Mouse (Mus musculus): ENCODE results near the gene Zfp771. TPM values are rescaled to one million over a fixed set of nuclear protein-coding genes. Genes with fewer than 3 reads are reported as not detected.

The Zfp771 gene
- polyA plus RNA-seq, 1 experiment from 2014 or later = 83.5 TPM

- H3K27ac ChIP-seq (replicated peaks) = no peak overlapping the region
- no peaks in the 10 kb centered on the region for H3K4me1 ChIP-seq
- over 99% methylated on average over 3 of the region's 3 CpGs for WGBS
- H3K4me2 ChIP-seq = no peak overlapping the region
- no peaks in the 10 kb centered on the region for H3K36me3 ChIP-seq
- no peak overlapping the region for H3K9ac ChIP-seq (replicated peaks)
- H3K27me3 ChIP-seq (replicated peaks) = no peaks in the 10 kb centered on the region
- no peaks in the 10 kb centered on the region for H3K9me3 ChIP-seq (replicated peaks)
- ATAC-seq (ENCODE audit: low FRiP score) = no peak
- no peak overlapping the region for H3K4me3 ChIP-seq (replicated peaks)
These were observed 21.0 kb upstream of the Zfp771 start for GRCm38 (mm10) chr7:127223106-127223505.

- Histone ChIP-seq H3K4me2 (no peak overlapping the region), H3K36me3 (no peaks in the 10 kb centered on the region), H3K9me3 (replicated peaks) (no peaks in the 10 kb centered on the region), H3K4me3 (replicated peaks) (no peak overlapping the region), H3K9ac (replicated peaks) (no peak overlapping the region), H3K27ac (replicated peaks) (no peak overlapping the region), H3K4me1 (no peaks in the 10 kb centered on the region), H3K27me3 (replicated peaks) (no peaks in the 10 kb centered on the region)
- WGBS = 91% methylated on average over 6 of the region's 6 CpGs
- ATAC-seq (ENCODE audit: low FRiP score) = no peak
These were observed 20.3 kb upstream of the Zfp771 start for GRCm38 (mm10) chr7:127223515-127224478.

GRCm38 (mm10) chr7:127224616-127225015 lies 19.5 kb upstream of the Zfp771 start:
- 97% methylated on average over 6 of the region's 6 CpGs for WGBS

GRCm38 (mm10) chr7:127225147-127225995 lies 18.7 kb upstream of the Zfp771 start:
- no peak overlapping the region for H3K9ac ChIP-seq (replicated peaks)
- no peak overlapping the region for H3K27ac ChIP-seq (replicated peaks)
- ATAC-seq (ENCODE audit: low FRiP score) = no peak
- H3K27me3 ChIP-seq (replicated peaks) = no peaks in the 10 kb centered on the region
- H3K4me2 ChIP-seq = no peak overlapping the region
- no peaks in the 10 kb centered on the region for H3K9me3 ChIP-seq (replicated peaks)
- no peaks in the 10 kb centered on the region for H3K36me3 ChIP-seq
- WGBS = 89% methylated on average over 11 of the region's 11 CpGs
- peaks cover 11% of the 10 kb centered on the region for H3K4me1 ChIP-seq
- H3K4me3 ChIP-seq (replicated peaks) = no peak overlapping the region

More at GRCm38 (mm10) chr7:127224616-127225015, 19.5 kb upstream of the Zfp771 start:
- Histone ChIP-seq H3K4me2 (no peak overlapping the region), H3K9ac (replicated peaks) (no peak overlapping the region), H3K9me3 (replicated peaks) (no peaks in the 10 kb centered on the region), H3K4me1 (peaks cover 4% of the 10 kb centered on the region; the same call in 1 of the 2 replicates), H3K36me3 (no peaks in the 10 kb centered on the region), H3K27me3 (replicated peaks) (no peaks in the 10 kb centered on the region), H3K4me3 (replicated peaks) (no peak overlapping the region), H3K27ac (replicated peaks) (no peak overlapping the region)
- ATAC-seq (ENCODE audit: low FRiP score) = no peak

- Histone ChIP-seq H3K4me3 (replicated peaks) (no peak overlapping the region), H3K9me3 (replicated peaks) (no peaks in the 10 kb centered on the region), H3K36me3 (no peaks in the 10 kb centered on the region), H3K27ac (replicated peaks) (no peak overlapping the region), H3K4me2 (no peak overlapping the region), H3K4me1 (peaks cover 29% of the 10 kb centered on the region), H3K9ac (replicated peaks) (no peak overlapping the region), H3K27me3 (replicated peaks) (no peaks in the 10 kb centered on the region)
- 66% methylated on average over 4 of the region's 4 CpGs for WGBS
- no peak for ATAC-seq (ENCODE audit: low FRiP score)
These were observed 15.3 kb upstream of the Zfp771 start for GRCm38 (mm10) chr7:127228615-127229303.

- Histone ChIP-seq H3K9ac (replicated peaks) (peak overlapping the region; percentile 98; the same call in 1 of the 2 replicates), H3K4me3 (replicated peaks) (peak overlapping the region; percentile 99), H3K27me3 (replicated peaks) (no peaks in the 10 kb centered on the region), H3K27ac (replicated peaks) (0 out of 2 replicates have a peak overlapping the region, but pooled peaks have one; percentile 97), H3K4me2 (peak overlapping the region; percentile 71), H3K4me1 (peaks cover 42% of the 10 kb centered on the region), H3K9me3 (replicated peaks) (no peaks in the 10 kb centered on the region), H3K36me3 (peaks cover 14% of the 10 kb centered on the region)
- 50% methylated on average over 3 of the region's 3 CpGs for WGBS
- no peak for ATAC-seq (ENCODE audit: low FRiP score)
These were observed 12.7 kb upstream of the Zfp771 start for GRCm38 (mm10) chr7:127231376-127231775.

GRCm38 (mm10) chr7:127231826-127232621 lies 12.1 kb upstream of the Zfp771 start:
- peak; percentile 26; the same call in 1 of the 2 replicates for ATAC-seq (ENCODE audit: low FRiP score)

DNA sequence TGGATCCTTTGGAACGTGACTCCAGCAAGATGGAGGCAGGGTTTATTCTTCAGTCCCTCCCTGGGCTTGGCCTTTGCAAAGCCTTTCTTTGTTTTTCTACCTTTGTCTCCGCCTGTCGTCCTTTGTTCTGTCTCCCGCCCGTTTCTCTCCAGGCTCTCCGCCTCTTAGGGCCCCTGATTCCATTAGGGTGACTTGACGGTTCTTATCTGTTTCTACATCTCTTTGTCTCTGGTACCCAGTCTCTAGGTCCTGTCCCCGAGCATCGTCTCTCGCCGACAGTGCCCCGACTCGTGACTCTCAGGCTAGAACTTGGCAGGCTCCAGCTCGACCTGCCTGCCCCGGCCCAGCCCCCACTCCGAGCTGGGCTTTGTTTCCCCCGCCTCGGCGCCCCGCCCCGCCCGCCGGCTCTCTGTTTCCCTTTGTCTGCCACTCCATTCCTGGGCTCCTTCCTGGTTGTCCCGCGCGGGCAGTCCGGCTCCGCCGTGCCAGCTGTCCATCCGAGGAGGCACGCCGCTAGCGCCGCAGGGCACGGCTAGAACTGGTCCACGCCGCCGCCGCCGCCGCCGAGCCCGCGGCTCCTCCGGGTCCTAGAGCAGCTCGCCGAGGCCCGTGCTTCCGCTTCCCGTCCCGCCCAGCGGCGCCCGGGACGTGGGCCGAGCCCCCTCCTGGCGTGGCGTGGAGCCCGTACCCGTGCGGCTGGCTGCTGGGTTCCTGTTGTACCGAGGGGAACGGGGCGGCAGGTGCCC lies 11.3 kb upstream of the Zfp771 start, which contains the start of the genes Zfp553 and Sept1:
Gene Zfp553 (plus strand): TSS at position 440 of the 746 bp plus-strand sequence.
Gene Sept1 (minus strand): TSS at position 509 of the 746 bp plus-strand sequence.
- peaks cover 28% of the 10 kb centered on the region for H3K36me3 ChIP-seq
- peak within 1 kb of the TSS; percentile 97 for H3K27ac ChIP-seq (replicated peaks)
- no peaks in the 10 kb centered on the region for H3K9me3 ChIP-seq (replicated peaks)
- H3K27me3 ChIP-seq (replicated peaks) = no peaks in the 10 kb centered on the region
- H3K9ac ChIP-seq (replicated peaks) = peak within 1 kb of the TSS; percentile 98
- under 1% methylated on average over 50 of the region's 64 CpGs for WGBS
- peak within 1 kb of the TSS; percentile 99 for H3K4me3 ChIP-seq (replicated peaks)
- H3K4me1 ChIP-seq = peaks cover 48% of the 10 kb centered on the region
- peak; percentile 91 for ATAC-seq (ENCODE audit: low FRiP score)
- peak within 1 kb of the TSS; percentile 71 for H3K4me2 ChIP-seq

More at GRCm38 (mm10) chr7:127231826-127232621, 12.1 kb upstream of the Zfp771 start:
- WGBS = 6% methylated on average over 20 of the region's 20 CpGs
- H3K9ac ChIP-seq (replicated peaks) = peak overlapping the region; percentile 98
- H3K4me1 ChIP-seq = peaks cover 44% of the 10 kb centered on the region
- no peaks in the 10 kb centered on the region for H3K9me3 ChIP-seq (replicated peaks)
- H3K27ac ChIP-seq (replicated peaks) = peak overlapping the region; percentile 97
- H3K36me3 ChIP-seq = peaks cover 20% of the 10 kb centered on the region
- no peaks in the 10 kb centered on the region for H3K27me3 ChIP-seq (replicated peaks)
- H3K4me3 ChIP-seq (replicated peaks) = peak overlapping the region; percentile 99
- peak overlapping the region; percentile 71 for H3K4me2 ChIP-seq

DNA sequence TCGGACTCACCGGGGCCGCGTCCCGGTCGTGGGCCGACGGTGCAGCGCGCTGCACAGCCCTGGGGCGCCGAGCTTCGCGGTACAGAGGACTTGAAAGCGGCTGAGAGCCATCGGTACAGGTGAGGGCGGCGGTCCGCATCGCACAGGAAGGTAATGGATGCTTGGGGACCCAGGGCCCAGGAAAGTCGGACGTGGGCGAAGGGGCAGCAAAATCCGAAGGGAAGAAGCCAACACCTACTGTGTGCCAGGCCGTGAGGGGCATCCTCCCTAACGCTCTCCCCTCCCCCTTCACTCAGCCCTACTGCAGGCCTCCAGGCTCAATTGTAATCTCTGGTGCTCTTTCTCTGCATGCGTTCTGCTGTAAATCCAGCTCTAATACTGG lies 10.7 kb upstream of the Zfp771 start:
- H3K4me3 ChIP-seq (replicated peaks) = peak overlapping the region; percentile 99
- H3K36me3 ChIP-seq = peaks cover 34% of the 10 kb centered on the region
- peaks cover 48% of the 10 kb centered on the region for H3K4me1 ChIP-seq
- H3K27me3 ChIP-seq (replicated peaks) = no peaks in the 10 kb centered on the region
- WGBS = under 1% methylated on average over 27 of the region's 27 CpGs
- peak overlapping the region; percentile 97 for H3K27ac ChIP-seq (replicated peaks)
- peak overlapping the region; percentile 71 for H3K4me2 ChIP-seq
- peak; percentile 46 for ATAC-seq (ENCODE audit: low FRiP score)
- peak overlapping the region; percentile 98 for H3K9ac ChIP-seq (replicated peaks)
- no peaks in the 10 kb centered on the region for H3K9me3 ChIP-seq (replicated peaks)

- H3K27ac ChIP-seq (replicated peaks) = peak overlapping the region; percentile 97
- WGBS = 4% methylated on average over 9 of the region's 9 CpGs
- peaks cover 48% of the 10 kb centered on the region for H3K4me1 ChIP-seq
These were observed 10.3 kb upstream of the Zfp771 start for GRCm38 (mm10) chr7:127233765-127234164.

More at GRCm38 (mm10) chr7:127233765-127234164, 10.3 kb upstream of the Zfp771 start:
- no peaks in the 10 kb centered on the region for H3K9me3 ChIP-seq (replicated peaks)
- peak overlapping the region; percentile 98 for H3K9ac ChIP-seq (replicated peaks)
- H3K4me3 ChIP-seq (replicated peaks) = peak overlapping the region; percentile 99
- ATAC-seq (ENCODE audit: low FRiP score) = no peak
- peaks cover 38% of the 10 kb centered on the region for H3K36me3 ChIP-seq
- no peaks in the 10 kb centered on the region for H3K27me3 ChIP-seq (replicated peaks)
- peak overlapping the region; percentile 71 for H3K4me2 ChIP-seq
